Mouse (Mus musculus) brain, adult 2 months (tissue): ENCODE measurements at regions not wholly inside any gene's neighbourhood (a gene's known extent, or its start where the extent isn't known, plus 50 kb on each side); places are given as distances from the start of the nearest gene placed in this dataset.

ENCODE experiments used
- DNase-seq: peaks from one replicate; pipeline ENCODE4 v3.0.0; 2011; ENCODE audit warnings: low read depth, low spot score

- peak; percentile 2 for DNase-seq
Measured at GRCm38 (mm10) chr12:47599191-47599590, 780.5 kb upstream of the Nova1 start.
